Mouse (Mus musculus) T-cell, adult 2 months (primary cell): ENCODE results near the gene Tmem104.
A peak's percentile ranks its signal among the peaks of the same experiment; 100 is the strongest.

ENCODE experiments used
- DNase-seq: peaks from one replicate; pipeline ENCODE4 v3.0.0; 2022; ENCODE audit warnings: low spot score

Gene Tmem104

GRCm38 (mm10) chr11:115200520-115200919, 13.2 kb downstream of the Tmem104 start:
- DNase-seq, result no peak

GRCm38 (mm10) chr11:115202316-115202715, 15.0 kb downstream of the Tmem104 start:
- peak; percentile 80 for DNase-seq

- no peak for DNase-seq
These were observed 15.5 kb downstream of the Tmem104 start for GRCm38 (mm10) chr11:115202756-115203155.

- DNase-seq, result no peak
These were observed 20.8 kb downstream of the Tmem104 start for GRCm38 (mm10) chr11:115208126-115208525.

- no peak for DNase-seq
These were observed 21.8 kb downstream of the Tmem104 start for GRCm38 (mm10) chr11:115208776-115209732.

- DNase-seq, result no peak
These were observed 22.7 kb downstream of the Tmem104 start for GRCm38 (mm10) chr11:115209958-115210357.

- DNase-seq, result no peak
These were observed 24.8 kb downstream of the Tmem104 start for GRCm38 (mm10) chr11:115212116-115212515.

GRCm38 (mm10) chr11:115215123-115215522, 27.8 kb downstream of the Tmem104 start:
- DNase-seq, result no peak

GRCm38 (mm10) chr11:115217439-115218410, 30.4 kb downstream of the Tmem104 start:
- DNase-seq, result no peak

- DNase-seq, result no peak
These were observed 32.0 kb downstream of the Tmem104 start for GRCm38 (mm10) chr11:115219263-115219662.

- no peak for DNase-seq
These were observed 32.4 kb downstream of the Tmem104 start for GRCm38 (mm10) chr11:115219685-115220084.

GRCm38 (mm10) chr11:115222077-115222476, 34.8 kb downstream of the Tmem104 start:
- DNase-seq, result no peak

- DNase-seq, result no peak
These were observed 35.3 kb downstream of the Tmem104 start for GRCm38 (mm10) chr11:115222570-115222969.

GRCm38 (mm10) chr11:115223451-115223850, 36.2 kb downstream of the Tmem104 start:
- peak; percentile 28 for DNase-seq

- DNase-seq, result no peak
These were observed 36.6 kb downstream of the Tmem104 start for GRCm38 (mm10) chr11:115223877-115224276.

- DNase-seq, result peak; percentile 55
These were observed 37.6 kb downstream of the Tmem104 start for GRCm38 (mm10) chr11:115224889-115225288.

GRCm38 (mm10) chr11:115225301-115225700, 38.0 kb downstream of the Tmem104 start:
- DNase-seq, result no peak

GRCm38 (mm10) chr11:115226811-115227491, 39.7 kb downstream of the Tmem104 start:
- DNase-seq, result peak; percentile 59

- DNase-seq, result no peak
These were observed 40.4 kb downstream of the Tmem104 start for GRCm38 (mm10) chr11:115227640-115228039.

GRCm38 (mm10) chr11:115228430-115228829, 41.1 kb downstream of the Tmem104 start:
- DNase-seq, result no peak

GRCm38 (mm10) chr11:115229021-115229930, 42.0 kb downstream of the Tmem104 start:
- no peak for DNase-seq
